Mouse (Mus musculus): ENCODE results near the gene Nol6. TPM values are rescaled to one million over a fixed set of nuclear protein-coding genes. Genes with fewer than 3 reads are reported as not detected.

The Nol6 gene
- polyA plus RNA-seq, 1 experiment from 2014 or later: 40.9 TPM

GRCm38 (mm10) chr4:41114358-41115070 is 9.7 kb downstream of the Nol6 start:
- Histone ChIP-seq H3K4me1 (no peaks in the 10 kb centered on the region), H3K27me3 (replicated peaks) (no peaks in the 10 kb centered on the region), H3K36me3 (replicated peaks) (peaks cover 37% of the 10 kb centered on the region), H3K9me3 (no peaks in the 10 kb centered on the region), H3K4me3 (no peak overlapping the region), H3K27ac (no peak overlapping the region), H3K4me2 (no peak overlapping the region), H3K9ac (no peak overlapping the region)
- 88% methylated on average over 9 of the region's 9 CpGs for WGBS
- ATAC-seq (replicated peaks): no peak

DNA sequence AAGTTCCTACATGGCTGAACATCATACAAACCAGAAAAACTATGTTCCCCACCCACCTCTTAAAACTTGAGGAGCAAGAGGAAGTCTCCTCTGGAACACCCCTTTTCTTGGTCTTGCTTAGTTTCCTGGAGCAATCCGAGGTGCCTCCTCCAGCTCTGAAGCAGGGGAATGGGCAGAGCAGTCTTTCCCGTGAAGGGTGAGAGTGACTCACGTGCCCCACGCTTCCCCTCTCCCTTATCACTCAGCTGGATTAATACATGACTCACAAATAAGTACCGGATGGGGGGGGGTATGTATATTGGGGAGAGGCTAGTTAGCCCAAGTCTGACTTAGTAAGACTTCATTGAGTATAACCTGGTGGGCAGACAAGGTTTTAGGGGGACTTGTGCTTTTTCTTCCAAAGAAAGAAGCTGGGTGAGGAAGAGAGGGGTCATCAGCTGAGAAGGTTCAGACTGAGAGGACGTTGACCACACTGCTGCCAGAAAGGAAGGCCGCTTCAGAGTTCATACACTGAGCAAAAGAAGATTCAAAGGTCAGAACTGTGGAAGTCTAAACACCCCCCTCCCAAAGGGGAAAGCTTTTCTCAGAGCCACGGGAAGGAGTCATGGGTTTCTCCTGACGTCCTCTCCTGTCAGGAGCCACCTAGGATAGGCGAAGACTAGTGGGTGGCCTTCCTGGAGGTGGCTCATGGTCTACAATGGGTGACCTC is 15.4 kb downstream of the Nol6 start:
- no peak overlapping the region for H3K4me3 ChIP-seq
- no peaks in the 10 kb centered on the region for H3K36me3 ChIP-seq (replicated peaks)
- H3K4me1 ChIP-seq: no peaks in the 10 kb centered on the region
- 82% methylated on average over 10 of the region's 10 CpGs for WGBS
- H3K27ac ChIP-seq: no peak overlapping the region
- no peaks in the 10 kb centered on the region for H3K9me3 ChIP-seq
- no peak for ATAC-seq (replicated peaks)
- H3K9ac ChIP-seq: no peak overlapping the region
- H3K27me3 ChIP-seq (replicated peaks): no peaks in the 10 kb centered on the region
- H3K4me2 ChIP-seq: no peak overlapping the region

- H3K9ac ChIP-seq: no peak overlapping the region
- no peak overlapping the region for H3K27ac ChIP-seq
- no peak overlapping the region for H3K4me3 ChIP-seq
- no peaks in the 10 kb centered on the region for H3K9me3 ChIP-seq
- no peak overlapping the region for H3K4me2 ChIP-seq
- ATAC-seq (replicated peaks): no peak
- WGBS: 72% methylated on average over 4 of the region's 4 CpGs
- H3K36me3 ChIP-seq (replicated peaks): no peaks in the 10 kb centered on the region
- no peaks in the 10 kb centered on the region for H3K4me1 ChIP-seq
- no peaks in the 10 kb centered on the region for H3K27me3 ChIP-seq (replicated peaks)
Measured at GRCm38 (mm10) chr4:41107440-41107839, 16.8 kb downstream of the Nol6 start.

DNA sequence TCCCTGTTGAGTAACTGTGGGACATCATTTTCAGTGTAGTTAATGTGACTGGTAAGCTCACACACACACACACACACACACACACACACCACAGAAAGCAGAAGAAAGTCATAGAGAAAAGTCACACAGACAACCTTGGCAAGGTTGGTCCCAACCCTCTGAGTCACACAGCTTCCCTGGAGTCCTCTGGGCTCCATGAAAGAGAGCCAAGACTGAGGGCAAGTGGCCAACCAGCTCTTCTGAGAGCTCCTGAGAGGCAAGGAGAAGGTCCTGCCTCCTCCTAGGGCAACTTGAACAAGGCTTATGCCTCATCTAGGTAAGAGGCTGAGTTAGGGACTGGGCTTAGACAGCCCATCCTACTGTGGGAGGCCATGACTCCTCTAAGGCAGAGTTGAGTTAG is 21.4 kb downstream of the Nol6 start:
- Histone ChIP-seq H3K4me3 (no peak overlapping the region), H3K9me3 (no peaks in the 10 kb centered on the region), H3K27me3 (replicated peaks) (peaks cover 3% of the 10 kb centered on the region; the same call in 1 of the 2 replicates), H3K4me2 (no peak overlapping the region), H3K36me3 (replicated peaks) (no peaks in the 10 kb centered on the region), H3K27ac (no peak overlapping the region), H3K4me1 (peaks cover 8% of the 10 kb centered on the region), H3K9ac (no peak overlapping the region)
- no peak for ATAC-seq (replicated peaks)

DNA sequence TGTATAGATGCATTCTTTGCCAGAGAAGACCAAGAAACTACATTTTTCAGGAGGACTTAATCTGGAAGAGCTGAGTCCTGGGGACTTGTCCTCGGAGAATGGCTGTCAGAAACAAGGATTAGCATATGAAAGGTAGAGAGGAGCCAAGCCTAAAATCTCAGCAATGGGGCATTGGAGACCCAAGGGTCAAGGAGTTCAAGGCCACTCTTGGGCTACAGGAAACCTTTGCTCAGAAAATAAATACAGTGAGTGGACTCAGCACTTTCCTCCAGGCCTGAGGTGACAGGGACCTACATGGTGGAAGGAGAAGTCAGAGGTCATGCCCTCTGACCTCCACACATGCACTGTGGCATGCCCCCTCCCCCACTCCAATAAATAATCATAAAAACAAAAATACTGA is 23.3 kb downstream of the Nol6 start:
- Histone ChIP-seq H3K36me3 (replicated peaks) (no peaks in the 10 kb centered on the region), H3K9ac (no peak overlapping the region), H3K4me3 (no peak overlapping the region)

DNA sequence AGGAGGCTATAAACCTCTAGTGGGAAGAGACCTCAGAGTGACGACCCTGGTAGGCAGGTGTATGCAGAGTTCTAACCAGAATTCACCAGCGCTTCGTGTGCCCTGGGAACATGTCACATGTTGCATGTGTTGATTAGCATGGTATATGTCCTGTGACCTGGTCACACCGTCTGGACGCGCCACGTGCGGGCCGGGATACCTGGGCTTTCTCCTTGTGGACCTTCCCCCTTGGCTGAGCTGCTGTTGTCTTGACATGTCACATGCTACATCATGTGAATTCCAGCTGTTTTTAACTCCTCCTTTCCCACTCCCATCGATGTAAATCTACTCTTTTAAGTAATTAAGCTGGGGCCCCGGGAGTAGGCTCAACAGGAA is 25.7 kb downstream of the Nol6 start:
- Histone ChIP-seq H3K27me3 (replicated peaks) (peaks cover 18% of the 10 kb centered on the region), H3K9me3 (no peaks in the 10 kb centered on the region), H3K4me3 (peak overlapping the region; percentile 53), H3K9ac (peak overlapping the region; percentile 60; the same call in 1 of the 2 replicates), H3K4me2 (peak overlapping the region; percentile 99), H3K4me1 (peaks cover 10% of the 10 kb centered on the region), H3K27ac (no peak overlapping the region), H3K36me3 (replicated peaks) (no peaks in the 10 kb centered on the region)
- ATAC-seq (replicated peaks): peak; percentile 9
- WGBS: 13% methylated on average over 11 of the region's 11 CpGs

More for the DNA sequence above, 23.3 kb downstream of the Nol6 start:
- Histone ChIP-seq H3K4me2 (no peak overlapping the region), H3K9me3 (no peaks in the 10 kb centered on the region), H3K27me3 (replicated peaks) (peaks cover 18% of the 10 kb centered on the region), H3K27ac (no peak overlapping the region), H3K4me1 (peaks cover 10% of the 10 kb centered on the region)
- WGBS: 13% methylated on average over 1 of the region's 1 CpGs
- ATAC-seq (replicated peaks): no peak

DNA sequence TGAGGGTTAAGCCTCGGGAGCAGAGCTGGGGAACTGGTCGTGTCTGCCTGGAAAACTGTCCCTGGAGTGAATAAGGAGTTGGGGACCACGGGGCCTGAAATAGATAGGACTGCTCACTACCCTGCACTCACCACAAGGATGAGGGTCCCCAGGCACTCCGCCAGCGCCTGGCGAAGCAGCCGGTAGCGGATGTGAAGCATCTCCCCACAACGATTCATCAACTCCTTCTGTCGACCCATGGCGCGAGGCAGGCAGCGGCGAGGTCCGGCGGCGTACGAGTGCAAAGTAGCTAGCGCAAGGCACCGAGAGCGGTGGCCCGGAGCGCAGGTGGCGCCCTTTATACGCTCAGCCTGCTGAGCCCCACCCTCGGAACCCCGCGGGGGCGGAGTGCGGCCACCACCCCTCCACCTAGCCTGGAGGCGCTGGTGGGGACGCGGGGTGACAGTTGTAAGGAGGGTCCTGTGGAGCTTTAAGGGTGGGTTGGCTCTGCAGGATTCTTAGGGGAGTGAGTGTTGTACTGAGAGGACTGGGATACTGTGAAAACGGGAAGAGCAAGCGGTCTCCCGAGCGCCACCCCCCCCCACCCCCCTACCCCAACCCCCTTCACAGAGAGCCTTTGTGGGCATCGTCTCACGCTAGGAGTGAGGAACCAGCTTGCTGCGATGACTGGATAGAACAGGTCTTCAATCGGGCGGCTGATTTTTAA is 26.2 kb downstream of the Nol6 start, which contains the start of gene Aqp3:
Aqp3 (minus strand) TSS at position 313 of the 706 bp plus-strand sequence.
- peaks cover 10% of the 10 kb centered on the region for H3K4me1 ChIP-seq
- peak within 1 kb of the TSS; percentile 99 for H3K4me2 ChIP-seq
- peaks cover 18% of the 10 kb centered on the region for H3K27me3 ChIP-seq (replicated peaks)
- no peak within 1 kb of the TSS for H3K27ac ChIP-seq
- H3K9ac ChIP-seq: peak within 1 kb of the TSS; percentile 60
- no peaks in the 10 kb centered on the region for H3K36me3 ChIP-seq (replicated peaks)
- peak within 1 kb of the TSS; percentile 53 for H3K4me3 ChIP-seq
- no peaks in the 10 kb centered on the region for H3K9me3 ChIP-seq
- peak; percentile 64 for ATAC-seq (replicated peaks)
- WGBS: under 1% methylated on average over 42 of the region's 42 CpGs

DNA sequence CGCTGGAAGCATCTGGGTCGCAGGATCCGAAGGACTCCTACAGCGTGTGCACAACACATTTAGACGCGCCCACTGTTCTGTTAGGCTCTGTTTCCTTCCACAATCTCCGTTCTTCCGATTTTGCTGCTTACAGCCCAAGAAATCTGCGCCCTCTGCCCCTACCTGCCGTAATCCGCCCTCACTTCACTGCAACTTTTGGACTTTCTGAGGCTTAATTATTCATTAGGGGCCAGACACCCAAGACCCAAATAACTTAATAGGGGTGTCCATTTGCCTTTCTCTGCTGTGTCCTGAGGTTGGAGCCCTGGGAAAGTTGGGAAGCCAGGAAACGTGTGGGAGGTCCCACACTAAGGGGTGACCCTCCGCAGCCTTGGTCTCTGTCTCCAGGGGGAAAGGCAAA is 26.9 kb downstream of the Nol6 start:
- H3K4me2 ChIP-seq: peak overlapping the region; percentile 99
- ATAC-seq (replicated peaks): peak; percentile 18; the same call in 1 of the 2 replicates
- WGBS: 35% methylated on average over 13 of the region's 13 CpGs
- H3K9me3 ChIP-seq: no peaks in the 10 kb centered on the region
- H3K9ac ChIP-seq: no peak overlapping the region
- no peaks in the 10 kb centered on the region for H3K36me3 ChIP-seq (replicated peaks)
- H3K27me3 ChIP-seq (replicated peaks): peaks cover 18% of the 10 kb centered on the region
- no peak overlapping the region for H3K27ac ChIP-seq
- peaks cover 10% of the 10 kb centered on the region for H3K4me1 ChIP-seq
- H3K4me3 ChIP-seq: no peak overlapping the region; the same call in 1 of the 2 replicates

- no peak overlapping the region for H3K27ac ChIP-seq
- H3K9me3 ChIP-seq: no peaks in the 10 kb centered on the region
- no peak overlapping the region for H3K4me3 ChIP-seq
- peaks cover 18% of the 10 kb centered on the region for H3K27me3 ChIP-seq (replicated peaks)
- H3K9ac ChIP-seq: no peak overlapping the region
- H3K36me3 ChIP-seq (replicated peaks): no peaks in the 10 kb centered on the region
- ATAC-seq (replicated peaks): no peak
- H3K4me2 ChIP-seq: no peak overlapping the region
- WGBS: 71% methylated on average over 5 of the region's 5 CpGs
- H3K4me1 ChIP-seq: peaks cover 10% of the 10 kb centered on the region
Measured at GRCm38 (mm10) chr4:41096794-41097193, 27.5 kb downstream of the Nol6 start.

DNA sequence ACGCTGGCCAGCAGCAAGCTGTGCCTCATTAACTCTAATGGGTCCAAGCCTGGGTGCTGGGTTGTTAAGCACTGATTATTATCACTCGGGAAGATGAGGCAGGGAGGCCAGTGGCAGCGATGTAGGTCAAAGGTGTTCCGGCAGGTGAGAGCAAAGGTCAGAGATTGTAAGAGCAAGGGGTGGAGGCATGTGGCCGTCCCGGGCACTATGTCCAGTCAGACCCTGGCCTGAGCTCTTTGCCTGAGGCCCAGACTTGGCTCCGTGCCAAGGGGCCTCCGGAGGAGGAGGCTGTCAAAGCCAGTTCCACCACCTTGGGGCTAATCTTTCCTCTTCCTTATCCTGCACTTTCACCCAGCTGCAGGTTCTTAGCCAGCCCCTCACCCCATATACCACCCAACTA is 28.1 kb downstream of the Nol6 start:
- no peaks in the 10 kb centered on the region for H3K36me3 ChIP-seq (replicated peaks)

DNA sequence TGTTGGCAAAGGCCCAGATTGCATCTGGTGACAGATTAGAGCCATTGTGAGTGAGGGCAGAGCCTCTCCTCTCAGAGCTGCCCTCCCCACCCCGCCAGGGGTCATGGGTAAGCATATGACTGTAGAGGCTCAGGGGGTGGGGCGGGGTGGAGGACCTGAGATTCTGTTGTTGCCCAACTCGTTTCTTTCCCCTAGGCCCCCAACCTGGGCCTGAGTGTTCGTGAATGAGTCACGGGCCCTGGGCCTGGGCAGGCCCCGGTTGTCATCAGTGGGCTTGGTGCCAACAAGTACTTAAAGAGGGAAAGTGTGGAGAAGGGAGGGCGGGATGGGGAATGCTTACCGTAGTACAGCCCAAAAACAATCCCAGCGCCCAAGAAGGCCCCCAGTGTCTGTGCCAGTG is 29.9 kb downstream of the Nol6 start:
- Histone ChIP-seq H3K9me3 (no peaks in the 10 kb centered on the region), H3K27ac (no peak overlapping the region), H3K27me3 (replicated peaks) (peaks cover 18% of the 10 kb centered on the region), H3K4me2 (no peak overlapping the region), H3K4me3 (no peak overlapping the region), H3K36me3 (replicated peaks) (no peaks in the 10 kb centered on the region), H3K9ac (no peak overlapping the region), H3K4me1 (peaks cover 10% of the 10 kb centered on the region)
- ATAC-seq (replicated peaks): no peak
- 62% methylated on average over 9 of the region's 9 CpGs for WGBS

More for the DNA sequence above, 28.1 kb downstream of the Nol6 start:
- Histone ChIP-seq H3K27ac (no peak overlapping the region), H3K9me3 (no peaks in the 10 kb centered on the region), H3K4me3 (no peak overlapping the region), H3K4me1 (peaks cover 10% of the 10 kb centered on the region), H3K4me2 (no peak overlapping the region), H3K9ac (no peak overlapping the region), H3K27me3 (replicated peaks) (peaks cover 18% of the 10 kb centered on the region)
- ATAC-seq (replicated peaks): no peak
- 71% methylated on average over 8 of the region's 8 CpGs for WGBS

- ATAC-seq (replicated peaks): no peak
Measured at GRCm38 (mm10) chr4:41092958-41093357, 31.3 kb downstream of the Nol6 start.

More at GRCm38 (mm10) chr4:41092958-41093357, 31.3 kb downstream of the Nol6 start:
- Histone ChIP-seq H3K4me3 (no peak overlapping the region), H3K9me3 (no peaks in the 10 kb centered on the region), H3K36me3 (replicated peaks) (no peaks in the 10 kb centered on the region), H3K27ac (no peak overlapping the region), H3K27me3 (replicated peaks) (peaks cover 16% of the 10 kb centered on the region), H3K9ac (no peak overlapping the region), H3K4me1 (peaks cover 3% of the 10 kb centered on the region), H3K4me2 (no peak overlapping the region)
- 86% methylated on average over 1 of the region's 1 CpGs for WGBS
